Mouse (Mus musculus) limb, embryonic 14.5 days (tissue): ENCODE data around the gene Fastkd1. TPM values are rescaled to one million over a fixed set of nuclear protein-coding genes. Genes with fewer than 3 reads are reported as not detected.

Experiments
- ATAC-seq: fragments of 200-750 bp; cut with Nextera tagmentation; 2 replicates; pipeline ENCODE4 v1.8.0; 2017; ENCODE audit warnings: low read depth, moderate number of reproducible peaks, moderate TSS enrichment; ENCODE audit not compliant: low FRiP score
- DNase-seq: peaks from one replicate; pipeline ENCODE4 v3.0.0-alpha.2; 2015; ENCODE audit warnings: low spot score
- H3K27ac ChIP-seq: fragments of 300-500 bp; sonication (generic); replicated peaks from 2 replicates; pipeline ENCODE4 v1.5.1; 2014; ENCODE audit warnings: low read depth, mild to moderate bottlenecking, low read length, moderate library complexity, mixed read lengths
- H3K27me3 ChIP-seq: fragments of 300-500 bp; sonication (generic); 2 replicates; pipeline ENCODE4 v1.6.1; 2014; ENCODE audit warnings: low read length, mixed read lengths; ENCODE audit not compliant: control insufficient read depth, insufficient read depth
- H3K36me3 ChIP-seq: fragments of 300-500 bp; sonication (generic); 2 replicates; pipeline ENCODE4 v1.6.1; 2014; ENCODE audit warnings: mild to moderate bottlenecking, low read length, moderate library complexity, mixed read lengths; ENCODE audit not compliant: control insufficient read depth, insufficient read depth
- H3K4me1 ChIP-seq: fragments of 300-500 bp; sonication (generic); 2 replicates; pipeline ENCODE4 v1.6.1; 2014; ENCODE audit warnings: antibody characterized with exemption, low read length, mixed read lengths; ENCODE audit not compliant: control insufficient read depth, insufficient read depth
- H3K4me2 ChIP-seq: fragments of 300-500 bp; sonication (generic); replicated peaks from 2 replicates; pipeline ENCODE4 v1.6.1; 2014; ENCODE audit warnings: low read depth, mild to moderate bottlenecking, low read length, moderate library complexity; ENCODE audit not compliant: severe bottlenecking
- H3K4me3 ChIP-seq: fragments of 300-500 bp; sonication (generic); replicated peaks from 2 replicates; pipeline ENCODE4 v1.5.1; 2014; ENCODE audit warnings: low read length
- H3K9ac ChIP-seq: fragments of 300-500 bp; sonication (generic); 2 replicates; pipeline ENCODE4 v1.6.1; 2014; ENCODE audit warnings: mild to moderate bottlenecking, low read depth, low read length, moderate library complexity; ENCODE audit not compliant: severe bottlenecking
- H3K9me3 ChIP-seq: fragments of 300-500 bp; sonication (generic); 2 replicates; pipeline ENCODE4 v1.6.1; 2016; ENCODE audit warnings: low read length; ENCODE audit not compliant: control insufficient read depth
- POLR2A ChIP-seq: fragments of 200-500 bp; IDR thresholded peaks from 2 replicates; pipeline ENCODE4 v1.8.0; 2012; ENCODE audit warnings: inconsistent platforms, mild to moderate bottlenecking, moderate library complexity, borderline replicate concordance; ENCODE audit not compliant: insufficient read depth, insufficient read length; ENCODE audit errors: extremely low read depth
- WGBS: fragments of 180-500 bp; shearing (Covaris S2); extraction: QIAGEN DNeasy Blood & Tissue Kit; methylation state at CpG from one replicate; pipeline ENCODE4 v1.1.7; 2014; 5-methylcytosine and 5-hydroxymethylcytosine counted together
- polyA plus RNA-seq, 2 experiments: library from polyadenylated mRNA; depleted of rRNA in 1 of 2; stranded (reverse) in 1 of 2; unstranded in 1 of 2; fragments of >200 nt; fragmentation: Nextera tagmentation in 1 of 2; extraction: Ambion mirVana in 1 of 2; gene quantifications; 2 replicates each; pipeline versions ENCODE4 v1.2.1 to v1.2.3; 2012 to 2014

Fastkd1 gene
- polyA plus RNA-seq, 2 experiments, result 12.3 to 13.0 TPM

GRCm38 (mm10) chr2:69722273-69722649 is 8.9 kb upstream of the Fastkd1 start, which contains the start of gene Ppig:
Gene Ppig (plus strand): TSS chr2:69722545.
- WGBS, result 4% methylated on average over 12 of the region's 12 CpGs
- Histone ChIP-seq H3K4me2 (peak within 1 kb of the TSS; percentile 66), H3K36me3 (no peaks in the 10 kb centered on the region), H3K9ac (peak within 1 kb of the TSS; percentile 85), H3K4me1 (peaks cover 9% of the 10 kb centered on the region), H3K27ac (peak within 1 kb of the TSS; percentile 87), H3K9me3 (no peaks in the 10 kb centered on the region), H3K4me3 (peak within 1 kb of the TSS; percentile 80), H3K27me3 (no peaks in the 10 kb centered on the region)
- ATAC-seq, result peak; percentile 14; the same call in 1 of the 2 replicates
- no peak for TF ChIP-seq POLR2A
- no peak for DNase-seq

GRCm38 (mm10) chr2:69719121-69719520 is 5.8 kb upstream of the Fastkd1 start:
- Histone ChIP-seq H3K36me3 (no peaks in the 10 kb centered on the region), H3K27me3 (no peaks in the 10 kb centered on the region), H3K9ac (no peak overlapping the region), H3K27ac (no peak overlapping the region), H3K9me3 (no peaks in the 10 kb centered on the region), H3K4me2 (no peak overlapping the region), H3K4me3 (no peak overlapping the region), H3K4me1 (peaks cover 4% of the 10 kb centered on the region; the same call in 1 of the 2 replicates)
- no peak for TF ChIP-seq POLR2A
- 96% methylated on average over 1 of the region's 1 CpGs for WGBS
- ATAC-seq (no peak), DNase-seq (no peak)

DNA sequence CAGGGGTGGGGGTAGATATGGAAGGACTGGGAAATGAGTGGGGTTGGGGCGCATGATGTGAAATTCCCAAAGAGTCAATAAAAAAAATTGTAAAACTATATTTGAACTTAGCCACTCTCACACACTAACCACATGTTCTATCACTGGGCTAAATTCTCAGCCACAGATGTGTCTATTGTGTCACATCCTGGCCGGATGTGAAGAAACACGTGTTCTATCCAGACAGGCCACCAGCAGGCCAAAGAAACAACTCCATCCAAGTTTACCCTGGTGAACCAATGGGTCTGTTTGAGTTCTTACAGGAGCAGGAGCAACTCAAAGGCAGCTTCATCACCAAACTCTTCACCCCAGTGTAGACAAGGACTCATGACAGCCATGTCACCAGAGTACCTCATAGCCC is 3.2 kb upstream of the Fastkd1 start:
- TF ChIP-seq POLR2A, result no peak
- Histone ChIP-seq H3K9ac (no peak overlapping the region), H3K27me3 (no peaks in the 10 kb centered on the region), H3K4me2 (no peak overlapping the region), H3K9me3 (no peaks in the 10 kb centered on the region), H3K4me1 (no peaks in the 10 kb centered on the region), H3K36me3 (no peaks in the 10 kb centered on the region), H3K4me3 (no peak overlapping the region), H3K27ac (no peak overlapping the region)
- DNase-seq (no peak), ATAC-seq (no peak)
- 63% methylated on average over 3 of the region's 3 CpGs for WGBS

DNA sequence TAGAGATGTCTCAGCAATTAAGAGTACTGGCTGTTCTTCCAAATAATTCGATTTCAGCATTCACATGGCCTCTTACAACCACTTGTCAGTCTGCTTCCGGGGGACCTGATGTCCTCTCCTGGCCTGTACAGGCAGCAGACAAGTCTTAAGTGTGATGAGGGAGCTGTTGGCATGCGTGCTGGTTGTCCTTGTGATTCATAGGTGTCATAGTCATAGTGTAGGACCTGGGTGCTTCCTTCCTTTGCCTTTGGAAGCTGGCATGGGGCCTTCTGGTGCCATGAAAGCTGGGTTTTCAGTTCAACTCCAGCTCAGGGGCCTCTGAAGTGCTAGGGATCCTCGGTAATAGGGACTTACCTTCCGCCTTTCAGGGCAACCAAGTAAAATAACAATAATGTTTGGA is 810 bp upstream of the Fastkd1 start:
- 0 out of 2 replicates have a peak, but pooled peaks cover 3% of the 10 kb centered on the region for H3K36me3 ChIP-seq
- no peak overlapping the region for H3K27ac ChIP-seq
- no peak for DNase-seq
- H3K9me3 ChIP-seq, result no peaks in the 10 kb centered on the region
- H3K4me3 ChIP-seq, result no peak overlapping the region
- TF ChIP-seq POLR2A, result no peak
- H3K9ac ChIP-seq, result no peak overlapping the region
- H3K4me1 ChIP-seq, result no peaks in the 10 kb centered on the region
- 81% methylated on average over 5 of the region's 5 CpGs for WGBS
- no peaks in the 10 kb centered on the region for H3K27me3 ChIP-seq
- no peak overlapping the region for H3K4me2 ChIP-seq
- no peak for ATAC-seq

DNA sequence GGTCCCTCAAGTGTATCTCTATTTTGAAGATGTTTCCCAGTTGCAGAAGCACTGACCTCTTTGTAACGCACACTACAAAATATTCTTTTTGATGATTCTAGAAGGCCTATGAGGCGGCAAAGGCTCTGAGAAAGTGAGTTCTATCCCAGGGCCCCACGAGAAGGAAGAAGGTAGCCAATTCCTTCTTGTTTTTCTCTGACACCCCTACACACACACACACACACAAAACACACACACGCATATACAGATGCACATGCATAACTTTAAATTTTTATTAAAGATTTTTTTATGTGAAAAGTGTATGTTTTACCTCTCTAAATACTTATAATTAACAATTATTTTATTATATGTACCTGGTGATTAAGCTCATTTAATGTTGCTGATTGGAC is 304 bp upstream of the Fastkd1 start:
- H3K9me3 ChIP-seq, result no peaks in the 10 kb centered on the region
- 0 out of 2 replicates have a peak, but pooled peaks cover 3% of the 10 kb centered on the region for H3K36me3 ChIP-seq
- WGBS, result 41% methylated on average over 4 of the region's 4 CpGs
- no peak for TF ChIP-seq POLR2A
- H3K27ac ChIP-seq, result no peak overlapping the region
- H3K27me3 ChIP-seq, result no peaks in the 10 kb centered on the region
- H3K9ac ChIP-seq, result no peak overlapping the region; the same call in 1 of the 2 replicates
- H3K4me2 ChIP-seq, result peak overlapping the region; percentile 61
- peak; percentile 38; the same call in 1 of the 2 replicates for ATAC-seq
- no peak for DNase-seq
- no peaks in the 10 kb centered on the region for H3K4me1 ChIP-seq
- H3K4me3 ChIP-seq, result peak overlapping the region; percentile 80

DNA sequence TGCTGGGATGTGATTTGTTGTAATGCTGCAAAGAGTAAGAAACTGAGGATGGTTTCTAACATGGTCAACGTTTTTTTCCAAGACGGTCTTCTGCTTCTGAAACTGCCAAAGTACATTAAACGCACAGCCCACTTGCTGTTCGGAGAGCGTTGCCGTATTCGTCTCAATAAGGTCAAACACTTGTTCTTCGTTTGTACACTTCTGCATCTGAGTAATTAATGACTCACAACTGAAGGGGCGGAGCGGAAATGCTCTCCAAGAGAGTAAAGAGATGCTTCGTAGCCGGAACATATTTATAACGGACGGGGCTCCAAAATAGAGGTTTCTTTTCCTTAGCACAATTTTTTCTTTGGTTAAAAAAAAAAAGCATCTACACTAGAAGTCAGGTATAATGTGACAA is 1.1 kb downstream of the Fastkd1 start:
- Histone ChIP-seq H3K9me3 (no peaks in the 10 kb centered on the region), H3K9ac (no peak overlapping the region), H3K27me3 (no peaks in the 10 kb centered on the region), H3K36me3 (peaks cover 6% of the 10 kb centered on the region), H3K4me1 (no peaks in the 10 kb centered on the region), H3K4me3 (no peak overlapping the region), H3K27ac (no peak overlapping the region), H3K4me2 (no peak overlapping the region)
- DNase-seq (no peak), ATAC-seq (no peak)
- no peak for TF ChIP-seq POLR2A
- 88% methylated on average over 14 of the region's 14 CpGs for WGBS
